Mouse (Mus musculus) retina, postnatal 7 days (tissue): Measurements from ENCODE around the gene B3gat2.
A peak's percentile ranks its signal among the peaks of the same experiment; 100 is the strongest.

Experiments
- DNase-seq: peaks from one replicate; pipeline ENCODE4 v3.0.0-alpha.2; 2012; ENCODE audit warnings: low read depth, low spot score

The B3gat2 gene

DNA sequence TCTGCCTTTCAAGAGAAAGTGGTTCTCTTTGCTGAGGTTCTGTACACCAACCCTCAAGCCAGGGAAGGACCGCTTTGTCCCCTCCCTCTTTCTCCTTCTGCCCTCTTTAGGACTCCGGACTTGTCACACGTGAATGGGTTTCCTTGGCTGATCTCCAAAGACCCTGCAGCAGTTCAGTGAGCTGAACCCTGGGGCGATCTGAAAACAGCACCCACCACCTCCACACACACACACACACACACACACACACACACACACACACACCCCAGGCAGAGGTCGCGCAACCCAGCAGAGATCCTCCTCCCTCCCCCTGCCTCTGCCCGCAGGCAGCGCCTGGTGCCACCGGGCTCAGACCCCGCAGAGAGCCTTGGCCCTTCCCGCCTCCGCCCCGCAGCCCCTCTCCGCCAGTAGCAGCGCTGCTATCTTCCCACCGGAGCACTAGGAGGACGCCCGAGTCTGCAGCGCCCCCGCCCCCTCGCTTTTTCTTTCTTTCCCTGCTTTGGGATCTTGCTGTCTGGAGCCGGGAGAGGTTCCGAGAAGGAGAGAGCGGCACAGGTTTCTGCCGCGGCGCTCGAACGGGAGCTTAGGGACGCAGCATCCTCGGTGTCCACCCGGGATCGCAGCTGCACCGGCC is at the start of gene B3gat2:
Gene B3gat2, plus strand, starts transcription at position 252 of the 634 bp plus-strand sequence.
- DNase-seq: peak; percentile 23

DNA sequence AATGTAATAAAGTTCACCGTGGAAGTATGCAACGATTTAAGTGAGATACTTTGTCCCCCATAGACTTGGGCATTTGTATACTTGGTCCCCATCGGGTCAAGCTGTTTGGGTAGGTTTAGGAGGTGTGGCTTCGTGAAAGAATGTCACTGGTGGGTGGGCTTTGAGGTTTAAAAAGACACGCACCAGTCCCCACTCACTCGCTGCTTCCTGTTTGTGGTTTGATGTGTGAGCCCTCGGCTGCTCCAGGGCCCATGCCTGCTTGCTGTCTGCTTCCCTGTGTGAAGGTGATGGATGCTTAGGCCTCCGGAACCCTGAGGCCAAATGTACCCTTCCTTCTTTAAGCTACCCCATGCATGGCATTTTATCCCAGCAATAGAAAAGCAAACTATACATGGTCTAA is 41.2 kb upstream of the B3gat2 start:
- no peak for DNase-seq

DNA sequence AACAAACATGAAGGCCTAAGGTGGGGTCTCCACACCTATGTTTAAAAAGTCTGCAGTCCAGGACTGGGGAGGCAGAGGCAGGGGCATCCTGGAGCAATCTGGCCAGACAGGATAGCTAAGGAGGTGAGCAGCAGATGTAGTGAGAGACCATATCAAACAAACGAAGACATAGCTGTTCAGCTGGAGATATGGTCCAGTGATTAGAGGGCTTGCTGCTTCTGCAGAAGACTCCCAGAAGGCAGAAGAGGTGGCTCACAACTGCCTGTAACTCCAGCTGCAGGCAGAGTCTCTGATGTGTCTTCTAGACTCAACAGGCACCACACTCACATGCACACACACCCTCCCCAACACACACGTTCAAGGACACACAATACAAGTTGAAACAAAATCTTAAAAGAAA is 40.5 kb upstream of the B3gat2 start:
- DNase-seq: no peak

DNA sequence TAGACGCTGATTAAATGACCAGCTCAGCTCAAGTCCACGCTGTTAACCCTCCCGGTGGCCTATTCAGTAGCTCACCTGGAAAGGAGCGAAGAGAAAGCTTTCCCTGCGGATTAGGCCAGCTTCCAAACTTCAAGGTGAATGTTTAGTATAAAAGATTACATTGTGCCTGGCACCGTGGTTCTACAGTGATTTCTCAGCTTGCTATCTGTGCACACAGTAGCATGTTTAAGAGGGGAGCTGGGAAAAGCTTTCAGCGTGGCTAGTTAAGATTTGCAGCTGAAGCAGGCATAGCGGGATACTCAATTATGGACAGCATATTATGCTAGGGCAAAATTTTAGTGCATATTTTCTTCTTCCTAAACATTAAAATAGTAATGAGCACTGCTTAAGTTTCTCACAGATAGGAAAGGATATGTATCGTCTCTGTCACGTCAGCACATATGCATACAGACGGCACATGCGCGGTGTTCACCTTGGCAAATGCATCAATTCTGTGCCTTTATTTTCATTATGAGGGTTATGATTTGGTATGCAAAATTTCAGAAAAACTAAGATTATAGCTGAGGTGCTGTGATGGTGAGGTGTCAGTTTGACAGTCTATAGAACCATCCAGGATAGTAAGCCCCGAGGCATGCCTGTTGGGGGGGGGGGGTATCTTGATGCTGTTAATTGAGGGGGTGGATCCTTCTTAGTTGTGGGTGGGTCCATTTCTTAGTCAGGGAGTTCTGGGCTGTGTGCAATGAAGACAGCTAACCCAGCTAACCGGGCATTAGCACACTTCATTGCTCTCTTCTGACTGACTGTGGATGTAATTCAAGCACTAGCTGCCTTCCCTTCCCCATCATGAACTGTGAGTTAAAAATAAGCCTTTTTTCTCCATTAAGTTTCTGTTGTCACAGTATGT is 38.8 kb upstream of the B3gat2 start:
- DNase-seq: no peak

DNA sequence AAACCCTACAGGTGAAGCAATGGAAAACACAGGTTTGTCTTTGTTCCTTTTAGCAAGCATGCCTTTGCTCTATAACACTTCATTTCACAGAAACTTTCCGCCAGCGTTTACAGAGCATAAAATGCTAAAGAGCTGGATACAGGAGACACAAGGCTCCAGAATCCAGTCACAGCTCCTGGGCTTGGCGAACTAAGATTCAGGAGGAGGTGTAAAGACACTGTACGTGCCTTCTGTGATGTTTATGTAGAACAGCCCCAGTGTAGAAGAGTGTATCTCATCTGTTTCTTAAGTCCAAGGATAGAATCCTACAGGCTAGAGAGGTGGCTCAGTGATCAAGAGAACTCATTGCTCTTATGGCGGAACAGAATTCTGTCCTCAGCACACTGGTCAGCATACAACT is 30.2 kb upstream of the B3gat2 start:
- DNase-seq: no peak

DNA sequence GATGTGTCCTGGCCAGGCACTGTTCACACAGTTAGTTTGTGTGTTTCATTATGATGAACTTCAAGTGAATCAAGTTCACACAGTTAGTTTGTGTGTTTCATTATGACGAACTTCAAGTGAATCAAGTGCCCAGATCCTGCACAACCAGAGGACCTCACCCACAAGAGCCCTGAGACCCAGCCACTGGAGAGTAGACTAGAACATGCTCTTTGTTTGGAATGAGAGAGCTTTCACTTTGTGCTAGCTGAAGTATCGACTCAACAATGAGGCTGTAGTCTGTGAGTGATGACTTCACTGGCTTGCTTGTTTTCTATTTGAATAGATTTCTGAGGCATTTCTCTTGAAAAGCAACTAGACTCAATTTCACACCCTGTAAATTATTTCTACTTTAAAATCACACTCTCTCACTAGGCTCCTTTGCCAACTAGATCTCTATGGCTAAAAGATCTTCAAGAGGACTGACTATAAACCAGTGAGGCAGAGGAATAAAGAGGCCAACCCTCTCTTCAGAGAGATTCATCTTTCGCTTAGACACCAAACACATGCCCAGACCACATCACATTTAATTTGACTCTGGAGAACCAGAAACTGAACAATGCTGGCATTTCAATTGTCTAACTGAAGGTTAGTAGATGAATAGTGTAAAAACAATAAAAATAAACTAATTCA is 10.6 kb upstream of the B3gat2 start:
- DNase-seq: no peak

DNA sequence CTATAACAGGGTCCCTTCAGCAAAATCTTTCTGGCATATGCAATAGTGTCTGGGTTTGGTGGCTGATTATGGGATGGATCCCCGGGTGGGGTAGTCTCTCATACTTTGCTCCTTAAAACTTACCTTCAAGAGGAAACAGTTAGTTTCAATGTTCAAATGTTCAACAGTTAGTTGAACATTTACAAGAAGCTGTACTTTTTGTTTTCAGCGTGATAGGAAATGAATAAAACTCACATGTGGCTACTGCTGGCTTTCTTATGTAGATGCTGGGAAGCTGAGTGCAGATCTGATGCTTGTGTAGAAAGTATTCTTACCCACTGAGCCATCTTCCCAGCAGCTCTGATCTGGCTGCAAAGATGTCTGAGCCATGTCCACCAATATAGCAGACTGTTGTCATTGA is 8.5 kb upstream of the B3gat2 start:
- DNase-seq: no peak

DNA sequence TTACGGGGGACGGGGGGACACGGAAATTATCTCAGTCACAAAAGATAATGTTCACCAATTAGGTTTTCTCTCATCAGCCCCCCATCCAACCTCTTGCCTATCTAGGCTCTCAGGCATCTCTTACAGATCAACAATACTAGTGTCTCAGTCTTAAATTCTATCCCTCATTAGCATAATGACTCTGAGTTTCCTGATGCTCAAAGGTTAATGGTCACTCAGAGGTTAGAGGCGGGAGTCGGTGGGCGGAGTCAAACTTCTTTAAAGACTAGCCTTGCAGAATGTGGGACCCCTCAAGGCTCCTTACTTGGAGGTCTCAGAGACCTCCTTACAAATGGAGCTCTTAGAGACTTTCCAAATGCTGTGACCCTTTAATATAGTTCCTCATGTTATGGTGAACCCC is 8.0 kb upstream of the B3gat2 start:
- no peak for DNase-seq

DNA sequence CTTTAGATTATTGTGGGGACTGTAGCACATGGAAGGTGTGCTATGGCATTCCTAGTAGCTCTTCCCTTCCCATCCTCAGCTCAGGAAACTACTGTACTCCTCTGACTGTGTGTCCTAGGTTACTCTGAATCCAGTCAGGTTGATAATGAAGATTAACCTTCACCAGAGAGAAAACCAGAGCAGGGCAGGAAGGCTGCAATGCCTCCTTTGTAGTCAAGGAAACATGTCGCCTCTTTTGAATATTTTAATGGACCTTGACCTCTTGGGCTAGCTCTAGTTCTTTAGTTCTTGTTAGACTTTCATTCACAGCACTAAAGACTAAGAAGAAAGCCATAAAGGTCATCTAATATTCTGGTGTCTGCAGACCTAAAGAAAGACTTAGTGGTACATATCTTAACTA is 7.2 kb upstream of the B3gat2 start:
- DNase-seq: no peak

DNA sequence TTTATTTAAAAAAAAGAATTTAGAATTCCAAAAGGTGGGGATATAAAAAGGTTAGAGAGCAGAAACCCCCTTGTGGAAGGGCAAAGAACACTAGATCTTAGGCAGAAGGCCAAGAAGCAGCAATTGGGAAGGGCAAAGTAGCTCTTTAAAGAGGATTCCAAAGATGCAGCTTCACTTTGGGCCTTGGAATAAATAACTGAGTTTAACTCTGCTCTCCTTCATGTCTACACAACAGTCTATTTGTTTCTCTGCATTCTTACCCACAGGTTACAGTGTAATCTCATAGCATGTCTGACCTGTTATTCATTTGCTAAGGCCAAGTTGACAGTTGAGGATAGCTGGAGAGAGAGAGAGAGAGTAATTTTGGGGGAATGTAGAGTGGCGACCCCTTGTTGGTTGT is 6.6 kb upstream of the B3gat2 start:
- no peak for DNase-seq

DNA sequence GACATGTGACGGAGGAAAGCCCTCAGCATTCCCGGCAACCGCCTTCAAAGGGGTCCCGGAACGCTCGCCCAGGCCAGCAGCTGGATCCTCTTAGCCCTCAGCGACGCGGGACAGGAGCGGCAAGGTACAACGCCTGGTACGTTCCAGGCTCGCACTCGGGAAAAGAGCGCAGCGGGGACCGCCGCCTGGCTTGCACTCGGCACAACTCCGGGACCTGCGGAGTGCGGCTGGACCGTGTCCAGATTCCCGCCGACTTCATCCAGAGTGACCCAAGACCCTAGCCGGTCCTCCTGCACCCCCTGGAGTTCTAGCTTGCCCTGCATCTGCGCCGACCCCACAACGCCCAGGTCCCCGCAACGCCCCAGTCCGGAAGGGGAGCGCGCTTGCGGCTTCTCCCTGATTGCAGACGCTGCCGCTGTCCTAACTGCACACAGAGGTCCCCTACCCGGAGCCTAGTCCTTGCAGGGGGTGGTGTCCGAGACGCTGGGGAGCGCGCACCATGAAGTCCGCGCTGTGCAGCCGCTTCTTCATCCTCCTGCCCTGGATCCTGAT is 659 bp downstream of the B3gat2 start:
- peak; percentile 9 for DNase-seq

DNA sequence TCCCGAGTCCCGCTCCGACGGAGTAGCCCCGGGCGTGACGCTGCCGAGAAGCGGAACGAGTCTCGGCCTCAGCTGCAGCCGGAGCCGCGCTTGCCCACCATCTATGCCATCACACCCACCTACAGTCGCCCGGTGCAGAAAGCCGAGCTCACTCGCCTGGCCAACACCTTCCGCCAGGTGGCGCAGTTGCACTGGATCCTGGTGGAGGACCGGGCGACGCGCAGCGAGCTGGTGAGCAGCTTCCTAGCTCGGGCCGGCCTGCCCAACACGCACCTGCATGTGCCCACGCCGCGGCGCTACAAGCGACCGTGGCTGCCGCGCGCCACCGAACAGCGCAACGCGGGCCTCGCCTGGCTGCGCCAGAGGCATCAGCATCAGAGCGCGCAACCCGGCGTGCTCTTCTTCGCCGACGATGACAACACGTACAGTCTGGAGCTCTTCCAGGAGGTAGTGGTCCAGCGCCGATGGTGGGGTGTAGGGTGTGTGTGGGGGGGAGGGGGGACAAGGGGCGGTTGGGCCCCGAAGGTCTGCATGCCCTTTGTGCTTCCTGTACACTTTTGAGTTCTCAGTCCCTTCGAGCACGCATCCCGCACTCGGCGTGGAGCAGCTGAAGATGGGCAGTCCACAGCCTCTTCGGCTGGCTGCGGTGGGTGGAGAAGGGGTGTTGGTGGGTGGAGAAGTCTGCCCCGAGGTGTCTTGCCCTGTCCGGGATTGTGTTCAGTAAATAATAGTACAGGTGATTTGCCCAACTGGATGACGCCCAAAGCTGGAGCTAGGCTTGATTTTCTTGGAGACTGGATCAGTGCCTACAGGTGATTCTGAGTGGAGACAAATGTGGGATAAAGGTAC is 1.5 kb downstream of the B3gat2 start:
- DNase-seq: peak; percentile 93

DNA sequence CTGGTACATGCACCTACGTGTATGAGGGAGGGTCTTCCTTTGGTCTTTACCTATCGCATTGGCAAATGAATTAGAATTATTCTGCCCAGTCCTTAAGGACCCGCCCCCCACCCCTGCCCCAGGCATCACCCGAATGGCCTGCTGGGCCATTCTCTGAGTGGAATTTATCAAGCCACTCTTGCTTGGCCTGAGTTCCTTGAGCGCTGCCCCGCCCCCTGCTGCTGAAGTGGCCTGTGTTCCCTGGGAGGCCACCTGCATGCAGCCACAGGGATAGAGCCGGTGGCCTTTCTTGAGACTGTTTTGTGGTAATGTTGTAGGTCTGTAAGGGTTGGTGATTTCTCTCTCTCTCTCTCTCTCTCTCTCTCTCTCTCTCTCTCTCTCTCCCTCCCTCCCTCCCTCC is 2.2 kb downstream of the B3gat2 start:
- DNase-seq: no peak

DNA sequence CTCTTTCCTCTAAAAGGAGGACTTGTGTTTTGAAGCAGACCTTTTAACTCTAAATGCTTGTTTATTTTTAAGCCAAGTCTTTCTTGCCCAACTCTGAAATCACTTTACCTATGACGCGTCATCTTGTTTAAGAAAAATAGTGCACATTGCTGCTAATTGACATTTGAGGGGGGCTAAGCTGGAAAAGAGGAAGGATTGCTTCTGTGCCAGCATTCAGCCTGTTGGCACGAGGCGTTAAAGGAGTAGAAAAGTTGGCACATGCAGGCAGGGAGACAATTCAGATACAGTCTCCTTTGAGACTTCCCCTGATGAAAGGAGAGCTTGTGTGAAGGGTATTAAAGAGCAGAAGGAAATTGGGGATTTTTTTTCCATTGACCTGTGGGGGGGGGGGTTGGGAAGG is 3.2 kb downstream of the B3gat2 start:
- DNase-seq: no peak

DNA sequence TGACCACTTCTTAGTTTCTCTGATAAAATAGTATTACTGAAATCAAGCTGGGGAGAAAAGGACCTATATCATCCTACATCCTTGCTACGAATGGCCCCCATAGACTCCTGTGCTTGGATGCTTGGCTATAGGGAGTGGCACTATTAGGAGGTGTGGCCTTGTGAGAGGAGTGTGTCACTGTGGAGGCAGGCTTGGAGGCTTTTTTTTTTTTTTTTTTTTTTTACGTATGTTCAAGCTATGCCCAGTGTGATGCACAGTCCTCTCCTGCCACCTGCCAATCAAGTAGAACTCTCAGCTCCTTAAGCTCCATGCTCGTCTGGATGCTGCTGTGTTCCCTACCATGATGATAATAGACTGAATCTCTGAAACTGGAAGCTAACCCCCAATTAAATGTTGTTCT is 11.5 kb downstream of the B3gat2 start:
- DNase-seq: no peak

DNA sequence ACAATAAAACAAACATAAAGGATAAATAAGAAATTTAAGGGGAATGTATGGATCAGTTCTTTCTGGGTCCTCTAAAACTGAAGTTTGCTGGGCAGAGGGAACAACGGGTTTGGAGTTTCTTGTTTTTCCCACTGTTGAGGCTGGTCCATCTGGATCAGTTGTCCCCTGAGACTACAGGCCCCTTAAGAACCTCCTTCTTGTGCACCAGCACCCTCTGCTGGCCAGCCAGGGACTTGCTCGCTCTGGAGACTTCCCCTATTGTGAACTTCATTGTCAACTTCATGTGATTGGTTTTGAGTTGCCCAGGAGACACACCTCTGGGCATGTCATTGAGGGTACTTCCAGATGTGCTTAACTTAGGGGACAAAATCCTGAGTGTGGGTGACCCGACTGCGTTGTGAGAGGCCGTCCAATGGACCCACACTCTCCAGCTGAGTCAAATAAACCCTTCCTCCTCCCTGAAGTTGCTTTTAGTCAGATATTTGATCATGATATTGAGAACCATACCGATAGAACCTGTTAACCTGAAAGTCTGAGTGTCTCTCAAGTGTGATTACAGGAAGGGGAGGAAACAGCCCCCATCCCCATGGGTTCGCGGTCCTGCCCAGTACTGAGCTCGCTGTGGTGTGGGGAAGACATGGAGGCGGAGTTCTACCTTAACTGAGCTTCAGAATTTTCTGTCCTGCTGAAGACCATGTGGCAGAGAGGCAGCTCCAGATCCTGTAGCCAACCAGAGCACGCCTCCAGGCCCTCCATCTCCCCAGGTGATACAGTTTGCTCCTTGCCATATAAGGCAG is 31.4 kb downstream of the B3gat2 start:
- peak; percentile 54 for DNase-seq

DNA sequence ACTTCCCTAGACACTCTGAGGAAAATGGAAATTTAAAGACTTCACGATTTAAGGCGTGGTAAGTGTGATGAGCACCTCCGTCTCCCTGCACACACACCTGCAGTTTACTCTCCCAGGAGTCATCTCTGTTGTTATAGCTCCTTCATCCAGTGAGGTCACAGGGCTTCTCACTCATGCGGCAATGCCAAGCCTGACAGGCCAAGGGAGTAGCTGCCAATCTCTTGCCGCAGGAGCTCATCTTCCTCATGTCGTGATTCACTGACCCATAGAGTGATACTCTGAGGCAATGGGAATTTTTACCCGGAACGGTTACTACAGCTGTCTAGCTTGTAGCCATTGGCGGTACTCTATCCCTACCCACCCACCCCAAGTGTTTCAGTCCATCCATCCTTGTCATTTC is 36.8 kb downstream of the B3gat2 start:
- DNase-seq: no peak

DNA sequence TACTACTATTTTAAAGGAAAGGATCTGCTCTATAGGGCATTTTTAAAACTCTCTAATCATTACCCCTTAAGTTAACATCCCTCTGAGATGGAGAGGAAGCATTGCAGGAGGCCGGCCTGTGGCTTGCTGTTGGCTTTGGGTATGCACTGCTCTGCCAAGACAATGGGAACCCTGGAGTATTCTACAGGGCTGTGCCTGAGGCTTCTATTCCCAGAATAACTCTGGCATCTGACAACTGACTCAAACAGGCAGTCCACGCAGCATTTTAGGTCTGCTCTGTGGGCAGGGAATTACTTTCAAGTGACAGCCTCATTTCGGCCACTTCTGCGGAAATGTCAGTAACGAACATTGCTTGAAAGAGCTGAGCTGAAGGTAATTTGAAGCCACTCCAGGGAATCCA is 60.1 kb downstream of the B3gat2 start:
- DNase-seq: no peak

DNA sequence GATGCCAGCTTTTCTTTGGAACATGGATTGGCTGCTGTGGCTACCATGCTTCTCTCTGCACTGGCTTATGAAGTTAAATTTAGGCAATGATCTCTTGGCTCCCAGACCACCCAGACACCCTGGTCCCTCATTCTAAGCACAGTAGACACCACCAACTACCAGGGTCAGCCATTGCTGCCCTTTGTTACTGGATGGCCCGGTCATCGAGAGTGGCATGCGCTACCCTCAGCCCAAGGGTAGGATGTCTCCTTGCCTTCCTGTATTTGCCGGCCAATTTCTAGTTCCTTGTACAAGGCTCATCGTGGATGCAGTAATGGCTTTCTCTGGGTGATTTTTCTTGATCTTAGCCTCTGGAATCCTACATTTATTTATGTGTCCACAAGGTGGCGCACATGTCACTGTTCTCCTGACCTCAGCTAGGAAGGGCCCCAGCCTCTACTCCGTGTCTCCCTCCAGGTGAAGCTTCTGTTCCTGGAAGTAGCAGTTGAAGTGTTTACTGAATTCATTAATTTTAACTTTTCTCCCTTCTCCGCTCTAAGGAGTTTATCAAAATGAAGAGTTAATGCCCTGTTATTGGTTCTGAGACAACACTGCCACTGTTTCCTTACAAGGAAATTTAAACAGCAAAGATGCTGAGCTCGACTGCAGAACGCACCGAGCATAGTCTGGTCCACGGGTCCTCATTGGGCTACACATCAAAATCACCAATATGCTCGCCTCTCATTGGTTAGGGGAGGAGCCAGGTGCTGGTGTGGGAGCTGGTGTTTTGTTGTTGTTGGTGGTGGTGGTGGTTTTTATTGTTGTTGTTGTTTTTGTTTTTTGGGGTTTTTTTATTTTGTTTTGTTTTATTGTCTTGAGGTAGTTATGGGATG is 65.6 kb downstream of the B3gat2 start:
- peak; percentile 45 for DNase-seq

DNA sequence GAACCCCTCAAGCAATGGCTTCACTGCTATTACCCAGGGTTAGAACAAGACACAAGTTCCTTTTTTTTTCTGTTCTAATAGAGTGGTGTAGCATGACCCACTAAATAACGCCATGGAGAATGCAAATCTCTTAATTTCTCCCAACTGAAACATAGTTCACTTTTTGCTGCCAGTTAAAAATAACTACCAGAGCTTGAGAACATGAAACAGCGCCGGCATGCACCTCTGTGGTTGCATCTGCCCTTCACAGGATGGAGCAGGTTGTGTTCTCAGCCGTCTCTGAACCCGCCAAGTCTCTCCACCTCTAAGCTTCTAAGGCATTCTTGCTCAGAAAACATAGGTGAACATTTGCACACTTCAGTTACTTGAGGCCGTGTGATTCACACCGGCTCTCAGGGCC is 72.7 kb downstream of the B3gat2 start:
- no peak for DNase-seq
